Mouse (Mus musculus) intestine, postnatal 0 days (tissue): Measurements from ENCODE around the gene 1810043G02Rik. TPM values are rescaled to one million over a fixed set of nuclear protein-coding genes. Genes with fewer than 3 reads are reported as not detected.

Experiments used
- ATAC-seq: fragments of 200-750 bp; cut with Nextera tagmentation; 2 replicates; pipeline ENCODE4 v1.8.0; 2017; ENCODE audit warnings: mild to moderate bottlenecking, moderate TSS enrichment, moderate library complexity
- H3K27ac ChIP-seq: fragments of 300-500 bp; sonication (generic); 2 replicates; pipeline ENCODE4 v1.5.1; 2014; ENCODE audit warnings: mild to moderate bottlenecking, low read depth, low read length, moderate library complexity
- H3K27me3 ChIP-seq: fragments of 300-500 bp; sonication (generic); replicated peaks from 2 replicates; pipeline ENCODE4 v1.6.1; 2014; ENCODE audit warnings: low read length, mixed read lengths; ENCODE audit not compliant: control insufficient read depth, insufficient read depth
- H3K36me3 ChIP-seq: fragments of 300-500 bp; sonication (generic); 2 replicates; pipeline ENCODE4 v1.6.1; 2014; ENCODE audit warnings: mild to moderate bottlenecking, moderate library complexity; ENCODE audit not compliant: control insufficient read depth, insufficient read depth
- H3K4me1 ChIP-seq: fragments of 300-500 bp; sonication (generic); replicated peaks from 2 replicates; pipeline ENCODE4 v1.6.1; 2014; ENCODE audit warnings: antibody characterized with exemption, low read length, mixed read lengths; ENCODE audit not compliant: control insufficient read depth, insufficient read depth
- H3K4me2 ChIP-seq: fragments of 300-500 bp; sonication (generic); replicated peaks from 2 replicates; pipeline ENCODE4 v1.6.1; 2014; ENCODE audit warnings: low read depth, mild to moderate bottlenecking, moderate library complexity
- H3K4me3 ChIP-seq: fragments of 300-500 bp; sonication (generic); 2 replicates; pipeline ENCODE4 v1.5.1; 2014; ENCODE audit warnings: low read depth, low read length
- H3K9ac ChIP-seq: fragments of 300-500 bp; sonication (generic); 2 replicates; pipeline ENCODE4 v1.6.1; 2014; ENCODE audit warnings: mild to moderate bottlenecking, low read depth, low read length
- H3K9me3 ChIP-seq: fragments of 300-500 bp; sonication (generic); 2 replicates; pipeline ENCODE4 v1.6.1; 2016; ENCODE audit warnings: mixed run types; ENCODE audit not compliant: control insufficient read depth
- CTCF ChIP-seq: sonication (generic); IDR thresholded peaks from 2 replicates; pipeline ENCODE4 v1.5.1; 2016; ENCODE audit warnings: low read depth, mild to moderate bottlenecking, control low read depth, antibody characterized with exemption, moderate library complexity
- WGBS: fragments of 180-500 bp; shearing (Covaris S2); extraction: QIAGEN DNeasy Blood & Tissue Kit; methylation state at CpG from one replicate; pipeline ENCODE4 v1.1.7; 2014; 5-methylcytosine and 5-hydroxymethylcytosine counted together
- polyA plus RNA-seq: library from polyadenylated mRNA; unstranded; fragments of >200 nt; fragmentation: Nextera tagmentation; extraction: Ambion mirVana; gene quantifications from 2 replicates; pipeline ENCODE4 v1.2.1, GENCODE M21; 2015

Gene 1810043G02Rik
- polyA plus RNA-seq, 1 experiment from 2014 or later, result 8.6 TPM

DNA sequence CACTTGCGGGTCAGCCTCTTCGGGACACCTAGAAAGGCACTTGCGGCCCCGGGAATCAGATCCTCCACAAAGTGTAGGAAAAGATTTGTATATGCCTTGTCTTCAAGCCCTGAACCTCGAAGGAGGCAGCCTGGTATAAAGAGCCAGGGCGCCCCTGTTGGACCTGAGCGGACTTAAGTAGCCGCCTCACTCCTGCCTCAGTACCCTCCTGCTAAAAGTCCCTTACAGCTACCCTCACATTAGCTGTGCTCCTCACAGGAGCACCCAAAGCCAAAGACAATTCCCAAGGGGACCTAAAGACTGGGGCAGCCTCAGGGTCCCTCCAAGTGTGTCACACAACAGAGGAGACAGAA is 8.4 kb upstream of the 1810043G02Rik start:
- no peak for TF ChIP-seq CTCF
- H3K9me3 ChIP-seq, result no peaks in the 10 kb centered on the region
- ATAC-seq, result no peak
- H3K4me1 ChIP-seq, result no peaks in the 10 kb centered on the region
- H3K9ac ChIP-seq, result no peak overlapping the region
- H3K27ac ChIP-seq, result no peak overlapping the region
- H3K4me3 ChIP-seq, result peak overlapping the region; percentile 12; the same call in 1 of the 2 replicates
- peaks cover 16% of the 10 kb centered on the region for H3K27me3 ChIP-seq
- no peaks in the 10 kb centered on the region for H3K36me3 ChIP-seq
- H3K4me2 ChIP-seq, result no peak overlapping the region; the same call in 1 of the 2 replicates
- 17% methylated on average over 8 of the region's 8 CpGs for WGBS

DNA sequence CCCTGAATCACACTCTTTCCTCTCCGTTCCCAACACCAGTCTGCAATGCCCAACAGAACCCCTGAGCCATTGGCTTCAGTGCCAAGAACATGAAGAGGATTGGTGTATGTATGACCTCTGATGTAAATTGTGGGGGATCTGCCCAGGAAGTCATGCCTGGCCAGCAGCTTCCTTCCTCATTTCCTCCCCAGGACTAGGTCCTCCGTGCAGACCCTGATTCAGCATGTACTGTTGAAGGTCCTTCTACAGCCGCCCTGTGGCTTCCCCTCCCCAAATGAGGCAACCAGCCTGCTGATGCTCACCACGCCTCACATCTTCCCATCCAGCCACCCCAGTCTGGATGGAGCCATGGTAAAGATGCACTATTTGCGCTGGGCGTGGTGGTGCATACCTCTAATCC is 7.8 kb upstream of the 1810043G02Rik start, which contains the start of gene Trpm2:
TSS of gene Trpm2 (minus strand) at position 83 of the 400 bp plus-strand sequence.
- WGBS, result 81% methylated on average over 6 of the region's 6 CpGs
- ATAC-seq, result no peak

DNA sequence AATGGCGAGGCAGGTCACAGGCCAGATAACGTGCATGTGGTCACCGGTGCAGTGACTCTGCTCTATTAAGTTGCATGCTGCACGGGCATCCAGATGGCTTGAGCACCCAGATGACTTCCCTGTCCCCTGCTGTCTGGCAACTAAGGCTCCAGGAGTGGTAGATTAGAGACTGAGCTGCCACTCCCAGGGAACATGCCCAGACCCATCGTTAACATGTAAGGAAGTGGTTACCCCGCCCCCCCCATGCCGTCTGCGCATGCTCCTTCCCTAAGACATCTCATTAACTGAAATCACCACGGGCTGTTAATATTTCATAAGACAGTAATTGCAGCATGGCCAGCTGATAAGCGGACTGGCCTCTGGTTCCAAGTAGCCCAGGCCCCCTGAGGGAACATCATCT is 7.1 kb upstream of the 1810043G02Rik start:
- no peak for TF ChIP-seq CTCF
- Histone ChIP-seq H3K27me3 (peaks cover 16% of the 10 kb centered on the region), H3K4me2 (no peak overlapping the region), H3K27ac (no peak overlapping the region), H3K9ac (no peak overlapping the region), H3K4me3 (no peak overlapping the region), H3K4me1 (no peaks in the 10 kb centered on the region), H3K36me3 (no peaks in the 10 kb centered on the region), H3K9me3 (no peaks in the 10 kb centered on the region)
- no peak for ATAC-seq
- WGBS, result 72% methylated on average over 10 of the region's 10 CpGs

More for the DNA sequence above, 7.8 kb upstream of the 1810043G02Rik start, which contains the start of gene Trpm2:
- Histone ChIP-seq H3K4me2 (peak within 1 kb of the TSS; percentile 55), H3K4me3 (peak within 1 kb of the TSS; percentile 12; the same call in 1 of the 2 replicates), H3K4me1 (no peaks in the 10 kb centered on the region), H3K27me3 (peaks cover 16% of the 10 kb centered on the region), H3K27ac (no peak within 1 kb of the TSS), H3K9ac (no peak within 1 kb of the TSS), H3K9me3 (no peaks in the 10 kb centered on the region), H3K36me3 (no peaks in the 10 kb centered on the region)
- TF ChIP-seq CTCF, result no peak

DNA sequence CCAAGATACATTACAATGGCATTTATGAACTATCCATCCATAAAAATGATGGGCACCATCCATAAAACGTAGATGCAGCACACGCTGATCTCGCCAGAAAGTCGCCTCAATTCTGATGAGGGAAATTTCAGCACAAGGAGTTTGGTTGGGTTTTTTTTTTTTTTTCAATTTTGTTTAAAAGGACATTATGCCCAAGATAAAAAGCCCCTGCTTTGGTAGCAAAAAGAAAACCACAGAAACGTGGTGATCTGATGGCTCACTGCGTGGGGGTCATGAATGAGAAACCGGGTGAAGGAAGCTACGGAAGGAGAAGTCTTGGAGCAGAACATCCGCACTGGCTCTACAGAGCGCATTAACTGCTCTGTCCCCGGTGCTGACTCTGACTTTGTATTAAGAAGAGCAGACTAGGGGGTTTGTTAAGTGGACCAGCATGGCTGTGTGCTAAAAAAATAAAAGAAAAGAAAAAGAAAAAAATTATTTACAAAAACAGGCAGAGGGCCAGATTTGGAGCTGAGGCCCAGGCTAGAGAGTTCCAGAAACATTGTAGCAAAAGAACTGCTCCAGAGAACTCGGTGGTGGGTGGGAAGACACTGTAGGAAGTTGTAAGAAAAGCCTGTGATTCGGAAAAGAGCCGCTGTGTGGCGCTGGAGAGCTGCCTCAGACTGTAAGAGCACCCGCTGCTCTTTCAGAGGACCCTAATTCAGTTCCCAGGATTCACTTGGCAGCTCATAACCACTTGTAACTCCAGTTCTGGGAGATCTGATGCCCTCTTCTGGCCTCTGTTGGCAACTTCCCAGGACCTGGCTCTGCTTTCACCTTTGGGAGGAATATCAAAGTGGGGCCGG is 6.4 kb upstream of the 1810043G02Rik start:
- H3K4me3 ChIP-seq, result no peak overlapping the region

DNA sequence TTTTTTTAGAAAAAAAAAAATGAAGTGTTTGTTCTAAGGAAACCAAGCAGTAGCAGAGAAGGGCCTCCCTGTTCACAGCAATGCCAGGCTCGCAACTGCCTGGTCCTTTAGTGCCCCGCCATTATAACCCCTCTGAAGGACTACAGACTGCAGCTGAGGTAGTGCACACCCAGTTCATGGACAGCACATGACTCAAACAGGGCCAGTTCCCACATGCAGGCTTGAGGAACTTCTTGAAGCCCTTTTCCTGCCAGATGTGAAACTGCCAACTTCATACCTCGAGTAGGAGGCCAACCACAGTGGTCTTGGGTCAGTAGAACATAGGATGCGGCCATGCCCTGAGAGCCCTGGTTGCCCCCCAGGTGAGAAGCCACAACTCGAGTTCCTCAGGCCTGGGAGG is 4.0 kb upstream of the 1810043G02Rik start:
- ATAC-seq, result no peak
- 0 out of 2 replicates have a peak, but pooled peaks cover 4% of the 10 kb centered on the region for H3K4me1 ChIP-seq
- H3K4me2 ChIP-seq, result no peak overlapping the region
- no peak overlapping the region for H3K27ac ChIP-seq
- TF ChIP-seq CTCF, result no peak
- no peaks in the 10 kb centered on the region for H3K9me3 ChIP-seq
- H3K9ac ChIP-seq, result no peak overlapping the region
- H3K27me3 ChIP-seq, result peaks cover 10% of the 10 kb centered on the region
- no peaks in the 10 kb centered on the region for H3K36me3 ChIP-seq
- WGBS, result 68% methylated on average over 5 of the region's 5 CpGs
- H3K4me3 ChIP-seq, result no peak overlapping the region

More for the DNA sequence above, 6.4 kb upstream of the 1810043G02Rik start:
- H3K4me1 ChIP-seq, result no peaks in the 10 kb centered on the region
- no peak overlapping the region for H3K4me2 ChIP-seq
- no peaks in the 10 kb centered on the region for H3K9me3 ChIP-seq
- ATAC-seq, result no peak
- TF ChIP-seq CTCF, result peak; percentile 47
- WGBS, result 67% methylated on average over 17 of the region's 17 CpGs
- H3K27ac ChIP-seq, result no peak overlapping the region
- peaks cover 16% of the 10 kb centered on the region for H3K27me3 ChIP-seq
- H3K36me3 ChIP-seq, result no peaks in the 10 kb centered on the region
- no peak overlapping the region for H3K9ac ChIP-seq

DNA sequence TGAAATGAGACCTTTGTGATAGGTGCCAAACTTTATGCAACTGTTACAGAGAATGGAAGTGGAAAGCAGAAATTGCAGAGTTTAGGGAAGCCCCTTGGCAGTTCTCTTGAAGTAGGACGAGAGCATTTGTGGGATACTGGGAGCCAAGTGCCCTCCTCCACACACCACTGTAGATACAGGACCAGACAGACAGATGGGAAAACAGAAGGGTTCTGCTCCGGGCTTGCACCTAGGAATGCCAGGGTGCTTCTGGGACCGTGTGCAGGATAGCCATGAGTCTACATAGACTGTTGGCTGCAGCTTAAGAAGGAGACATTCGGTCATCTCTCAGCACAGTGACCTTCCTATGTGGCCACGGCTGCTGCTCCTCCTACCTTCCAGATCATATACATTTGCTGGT is 3.5 kb upstream of the 1810043G02Rik start:
- Histone ChIP-seq H3K9me3 (no peaks in the 10 kb centered on the region), H3K4me3 (no peak overlapping the region), H3K9ac (no peak overlapping the region), H3K4me1 (0 out of 2 replicates have a peak, but pooled peaks cover 4% of the 10 kb centered on the region), H3K27ac (no peak overlapping the region), H3K4me2 (no peak overlapping the region), H3K36me3 (no peaks in the 10 kb centered on the region), H3K27me3 (peaks cover 6% of the 10 kb centered on the region)
- WGBS, result 58% methylated on average over 5 of the region's 5 CpGs
- ATAC-seq, result no peak
- no peak for TF ChIP-seq CTCF
